Mouse (Mus musculus) limb, embryonic 11.5 days (tissue): Measurements from ENCODE around the gene Camk1d. TPM values are rescaled to one million over a fixed set of nuclear protein-coding genes. Genes with fewer than 3 reads are reported as not detected.
"Not testable (repeated sequence)": the region's sequence is repeated elsewhere in the genome, so short reads cannot be mapped to it uniquely, and the experiment has no call there.

Experiments
- ATAC-seq: fragments of 200-750 bp; cut with Nextera tagmentation; 2 replicates; pipeline ENCODE4 v1.8.0; 2017; ENCODE audit warnings: low read depth; ENCODE audit not compliant: insufficient number of reproducible peaks, low FRiP score, low TSS enrichment
- DNase-seq: peaks from one replicate; pipeline ENCODE4 v3.0.0-alpha.2; 2015; ENCODE audit warnings: low spot score
- H3K27ac ChIP-seq: fragments of 300-500 bp; sonication (generic); replicated peaks from 2 replicates; pipeline ENCODE4 v1.5.1; 2014; ENCODE audit warnings: low read depth, mild to moderate bottlenecking, low read length
- H3K27me3 ChIP-seq: fragments of 300-500 bp; sonication (generic); 2 replicates; pipeline ENCODE4 v1.6.1; 2014; ENCODE audit warnings: mild to moderate bottlenecking, low read length, mixed read lengths; ENCODE audit not compliant: control insufficient read depth, insufficient read depth
- H3K36me3 ChIP-seq: fragments of 300-500 bp; sonication (generic); 2 replicates; pipeline ENCODE4 v1.6.1; 2014; ENCODE audit warnings: mild to moderate bottlenecking, low read length, moderate library complexity, mixed read lengths; ENCODE audit not compliant: control insufficient read depth, insufficient read depth
- H3K4me1 ChIP-seq: fragments of 300-500 bp; sonication (generic); 2 replicates; pipeline ENCODE4 v1.6.1; 2014; ENCODE audit warnings: low read length, mixed read lengths; ENCODE audit not compliant: control insufficient read depth, insufficient read depth
- H3K4me2 ChIP-seq: fragments of 300-500 bp; sonication (generic); 2 replicates; pipeline ENCODE4 v1.6.1; 2014; ENCODE audit warnings: low read depth, mild to moderate bottlenecking, moderate library complexity; ENCODE audit not compliant: severe bottlenecking
- H3K4me3 ChIP-seq: fragments of 300-500 bp; sonication (generic); 2 replicates; pipeline ENCODE4 v1.5.1; 2014; ENCODE audit warnings: low read depth, low read length
- H3K9ac ChIP-seq: fragments of 300-500 bp; sonication (generic); 2 replicates; pipeline ENCODE4 v1.6.1; 2014; ENCODE audit warnings: mild to moderate bottlenecking, low read length
- H3K9me3 ChIP-seq: fragments of 300-500 bp; sonication (generic); 2 replicates; pipeline ENCODE4 v1.6.1; 2016; ENCODE audit warnings: low read length; ENCODE audit not compliant: control insufficient read depth
- whole genome bisulfite sequencing: fragments of 180-500 bp; shearing (Covaris S2); extraction: QIAGEN DNeasy Blood & Tissue Kit; methylation state at CpG from one replicate; pipeline ENCODE4 v1.1.7; 2014; 5-methylcytosine and 5-hydroxymethylcytosine counted together
- polyA plus RNA-seq: library from polyadenylated mRNA; unstranded; fragments of >200 nt; fragmentation: Nextera tagmentation; extraction: Ambion mirVana; gene quantifications from 2 replicates; pipeline ENCODE4 v1.2.1, GENCODE M21; 2014

Camk1d gene
- polyA plus RNA-seq, 1 experiment from 2014 or later: 0.92 TPM

DNA sequence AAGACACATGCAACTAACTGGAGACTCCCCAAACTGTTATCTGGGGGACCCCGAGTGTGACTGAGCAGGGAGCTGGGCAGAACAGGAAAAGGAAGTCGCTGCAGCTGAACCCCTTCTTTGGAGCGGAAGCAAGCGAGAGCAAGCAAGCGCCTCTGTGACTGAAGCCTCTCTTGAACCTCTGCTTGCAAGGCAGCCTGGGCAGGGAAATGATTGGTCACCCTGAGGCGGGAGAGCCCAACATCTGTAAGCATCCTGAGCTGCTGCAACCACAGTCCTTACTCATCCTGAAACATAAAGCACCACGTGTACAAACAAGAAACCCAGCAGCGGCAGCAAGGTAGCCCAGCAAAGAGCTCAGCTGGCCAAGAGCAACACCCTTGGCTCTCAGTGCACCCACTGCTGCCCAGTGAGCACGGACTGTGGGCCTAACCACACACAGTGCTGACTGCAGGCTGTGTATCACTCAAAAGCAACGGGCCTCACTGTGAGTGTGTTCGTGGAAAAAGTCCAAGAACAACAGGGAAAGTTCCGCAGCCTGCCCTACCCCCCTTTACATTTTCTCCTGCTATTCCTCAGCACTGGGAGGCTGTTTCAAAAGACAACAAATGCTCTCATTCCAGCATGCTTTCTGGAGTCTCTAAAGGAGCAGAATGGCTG is 100.5 kb downstream of the Camk1d start:
- no peak overlapping the region for H3K4me2 ChIP-seq
- DNase-seq (no peak), ATAC-seq (no peak)
- no peaks in the 10 kb centered on the region for H3K4me1 ChIP-seq
- H3K36me3 ChIP-seq: no peaks in the 10 kb centered on the region
- 56% methylated on average over 12 of the region's 12 CpGs for WGBS
- no peak overlapping the region for H3K27ac ChIP-seq
- no peak overlapping the region for H3K4me3 ChIP-seq
- H3K27me3 ChIP-seq: no peaks in the 10 kb centered on the region
- no peaks in the 10 kb centered on the region for H3K9me3 ChIP-seq
- H3K9ac ChIP-seq: no peak overlapping the region

DNA sequence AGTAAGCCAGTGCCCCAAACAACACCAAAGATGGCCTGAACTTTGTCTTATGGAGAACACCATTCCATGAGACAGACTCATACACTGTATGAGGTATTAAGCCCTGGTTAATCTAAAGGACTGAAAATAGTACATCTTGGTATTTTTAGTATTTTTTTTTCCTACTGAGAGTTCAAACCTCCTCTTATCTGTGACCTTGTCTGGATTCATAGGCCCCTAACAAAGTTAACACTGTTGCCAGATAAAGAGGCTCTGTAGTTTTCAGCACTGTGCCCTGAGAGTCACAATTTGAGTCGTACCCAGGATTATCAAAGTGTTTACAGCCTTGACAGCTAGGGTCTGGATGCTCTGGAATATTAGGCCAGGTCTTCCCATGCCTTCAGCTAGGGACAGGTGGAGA is 102.7 kb downstream of the Camk1d start:
- H3K9ac ChIP-seq: no peak overlapping the region
- H3K27ac ChIP-seq: no peak overlapping the region
- DNase-seq (no peak), ATAC-seq (no peak)
- H3K4me3 ChIP-seq: no peak overlapping the region
- WGBS: 69% methylated on average over 1 of the region's 1 CpGs
- H3K27me3 ChIP-seq: no peaks in the 10 kb centered on the region
- no peaks in the 10 kb centered on the region for H3K4me1 ChIP-seq
- no peak overlapping the region for H3K4me2 ChIP-seq
- H3K36me3 ChIP-seq: no peaks in the 10 kb centered on the region
- no peaks in the 10 kb centered on the region for H3K9me3 ChIP-seq

DNA sequence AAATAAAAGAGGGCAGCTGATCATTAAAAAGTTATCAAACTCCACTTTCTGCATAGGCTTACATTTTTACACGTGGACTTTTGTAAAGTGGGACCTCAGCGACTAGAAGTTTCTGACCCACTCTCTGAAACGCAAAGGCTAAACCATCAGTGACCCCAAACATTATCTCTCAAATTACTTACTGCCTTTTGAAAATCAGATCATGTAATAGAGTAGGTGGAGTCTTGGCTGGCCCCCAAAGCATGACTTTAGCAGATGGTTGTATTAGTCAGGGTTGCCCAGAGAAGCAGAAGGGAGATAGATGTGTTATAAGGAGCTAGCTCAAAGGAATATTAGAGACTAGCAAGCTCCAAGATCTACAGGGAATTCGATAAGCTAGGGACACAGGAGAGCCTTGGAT is 103.8 kb downstream of the Camk1d start:
- Histone ChIP-seq H3K4me2 (no peak overlapping the region), H3K4me3 (no peak overlapping the region), H3K36me3 (no peaks in the 10 kb centered on the region), H3K4me1 (no peaks in the 10 kb centered on the region), H3K9me3 (no peaks in the 10 kb centered on the region), H3K27ac (no peak overlapping the region), H3K9ac (no peak overlapping the region), H3K27me3 (no peaks in the 10 kb centered on the region)
- ATAC-seq (no peak), DNase-seq (no peak)
- WGBS: 81% methylated on average over 4 of the region's 4 CpGs

DNA sequence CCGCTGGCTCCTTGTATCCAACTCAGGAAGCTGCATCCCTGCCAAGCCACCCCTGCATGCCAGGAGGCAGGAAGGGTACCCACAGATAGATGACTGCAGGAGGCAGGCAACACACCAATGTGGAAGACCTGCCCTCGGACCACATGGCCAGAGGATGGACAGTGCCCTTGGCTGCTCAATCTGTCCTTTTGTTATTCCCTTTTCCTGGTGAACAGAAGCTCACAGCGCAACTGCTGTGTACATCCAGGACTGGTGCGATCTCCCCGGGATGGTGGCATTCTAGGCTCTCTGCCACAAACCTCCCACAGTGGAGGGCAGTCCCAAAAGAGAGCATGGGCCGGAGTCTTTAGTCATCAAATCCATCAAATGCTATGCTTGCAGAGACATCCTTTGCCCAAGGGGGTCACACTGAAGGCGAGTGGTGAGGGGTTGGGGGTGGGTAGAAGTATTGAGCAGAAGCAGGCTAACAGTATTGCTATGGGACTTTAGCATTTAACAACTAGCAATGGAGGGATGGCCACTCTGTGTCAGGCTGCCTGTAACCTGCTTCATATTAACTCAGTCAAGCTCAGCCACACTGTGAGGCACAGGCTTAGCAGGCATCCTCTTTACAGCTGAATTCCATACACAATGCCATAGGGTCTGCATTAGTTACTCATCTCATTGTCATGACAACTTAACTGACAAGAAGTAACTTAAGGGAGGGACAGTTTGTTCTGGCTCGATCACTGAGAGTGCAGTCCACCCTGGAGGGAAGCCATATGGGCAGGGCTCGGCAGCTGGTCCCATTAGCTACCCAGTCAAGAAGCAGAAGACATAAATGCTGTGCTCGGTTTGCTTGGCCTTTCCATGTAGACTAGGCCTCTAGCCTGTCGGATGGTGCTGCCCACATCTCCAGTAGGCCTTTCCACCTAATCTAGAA is 106.1 kb downstream of the Camk1d start:
- no peaks in the 10 kb centered on the region for H3K4me1 ChIP-seq
- H3K4me2 ChIP-seq: no peak overlapping the region
- H3K9me3 ChIP-seq: no peaks in the 10 kb centered on the region
- no peaks in the 10 kb centered on the region for H3K27me3 ChIP-seq
- ATAC-seq (no peak), DNase-seq (no peak)
- H3K9ac ChIP-seq: no peak overlapping the region
- H3K4me3 ChIP-seq: no peak overlapping the region
- H3K36me3 ChIP-seq: no peaks in the 10 kb centered on the region
- 85% methylated on average over 11 of the region's 11 CpGs for WGBS
- no peak overlapping the region for H3K27ac ChIP-seq

DNA sequence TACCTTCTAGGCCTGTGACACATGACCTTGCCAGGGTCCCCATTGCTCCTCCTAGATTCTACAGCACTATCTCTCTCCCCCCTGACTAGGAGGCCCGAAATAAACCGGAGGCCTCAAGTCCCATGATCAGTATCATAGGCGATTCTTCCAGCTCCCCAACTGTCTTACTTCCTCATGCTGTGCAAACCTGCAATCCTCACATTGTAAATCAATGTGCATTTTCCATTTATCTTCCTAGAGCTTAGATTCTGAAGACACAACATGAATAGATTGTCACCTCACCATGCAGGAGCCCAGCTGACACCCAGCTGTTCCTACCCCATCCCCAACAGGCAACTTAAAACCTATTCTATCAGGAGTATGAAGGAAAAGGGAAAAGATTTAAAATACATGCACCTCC is 108.5 kb downstream of the Camk1d start:
- Histone ChIP-seq H3K27ac (no peak overlapping the region), H3K9ac (no peak overlapping the region), H3K27me3 (no peaks in the 10 kb centered on the region), H3K4me1 (0 out of 2 replicates have a peak, but pooled peaks cover 2% of the 10 kb centered on the region), H3K9me3 (no peaks in the 10 kb centered on the region), H3K4me3 (no peak overlapping the region), H3K4me2 (no peak overlapping the region), H3K36me3 (no peaks in the 10 kb centered on the region)
- WGBS: 87% methylated on average over 3 of the region's 3 CpGs
- DNase-seq (no peak), ATAC-seq (no peak)

DNA sequence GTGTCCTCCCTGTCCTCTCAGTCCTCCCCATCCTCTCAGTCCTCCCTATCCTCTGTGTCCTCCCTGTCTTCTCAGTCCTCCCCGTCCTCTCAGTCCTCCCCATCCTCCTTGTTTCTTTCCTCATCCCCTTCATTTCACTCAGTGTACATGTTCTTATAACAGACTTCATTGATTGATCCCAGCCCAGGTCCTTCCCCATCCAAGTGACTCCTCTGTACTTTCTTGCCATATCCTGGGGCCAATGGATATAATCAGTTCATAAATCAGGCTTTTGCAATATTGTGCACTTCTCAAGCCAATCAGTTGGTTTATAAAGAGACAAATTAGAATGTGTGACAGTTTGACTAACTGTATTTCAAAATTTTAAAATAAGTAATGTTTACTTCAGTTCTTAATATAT is 112.3 kb downstream of the Camk1d start:
- no peaks in the 10 kb centered on the region for H3K9me3 ChIP-seq
- no peaks in the 10 kb centered on the region for H3K36me3 ChIP-seq
- H3K4me3 ChIP-seq: no peak overlapping the region
- no peak overlapping the region for H3K4me2 ChIP-seq
- no peaks in the 10 kb centered on the region for H3K27me3 ChIP-seq
- H3K9ac ChIP-seq: no peak overlapping the region
- H3K27ac ChIP-seq: no peak overlapping the region
- DNase-seq (no peak), ATAC-seq (no peak)
- 0 out of 2 replicates have a peak, but pooled peaks cover 2% of the 10 kb centered on the region for H3K4me1 ChIP-seq
- WGBS: 64% methylated on average over 1 of the region's 1 CpGs

DNA sequence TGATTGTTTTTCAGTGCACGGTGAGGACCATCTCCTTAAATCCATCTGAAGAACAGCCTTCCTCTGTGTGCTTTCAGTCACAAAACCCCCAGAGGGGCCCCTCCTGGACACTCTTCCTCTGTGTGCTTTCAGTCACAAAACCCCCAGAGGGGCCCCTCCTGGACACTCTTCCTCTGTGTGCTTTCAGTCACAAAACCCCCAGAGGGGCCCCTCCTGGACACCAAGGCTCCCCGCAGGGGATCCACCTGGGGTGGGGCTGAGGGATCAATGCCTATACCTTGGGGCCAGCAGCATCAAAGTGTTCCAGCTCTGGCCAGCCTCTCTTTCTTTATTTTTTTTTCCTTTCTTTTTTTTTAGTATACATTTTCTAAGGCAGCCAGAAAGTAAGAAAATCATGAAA is 113.1 kb downstream of the Camk1d start:
- H3K27me3 ChIP-seq, DNase-seq, H3K4me2 ChIP-seq, H3K27ac ChIP-seq, H3K4me1 ChIP-seq, H3K4me3 ChIP-seq, H3K9ac ChIP-seq, H3K9me3 ChIP-seq, H3K36me3 ChIP-seq, ATAC-seq: not testable (repeated sequence)
- 18% methylated on average over 2 of the region's 2 CpGs for WGBS

DNA sequence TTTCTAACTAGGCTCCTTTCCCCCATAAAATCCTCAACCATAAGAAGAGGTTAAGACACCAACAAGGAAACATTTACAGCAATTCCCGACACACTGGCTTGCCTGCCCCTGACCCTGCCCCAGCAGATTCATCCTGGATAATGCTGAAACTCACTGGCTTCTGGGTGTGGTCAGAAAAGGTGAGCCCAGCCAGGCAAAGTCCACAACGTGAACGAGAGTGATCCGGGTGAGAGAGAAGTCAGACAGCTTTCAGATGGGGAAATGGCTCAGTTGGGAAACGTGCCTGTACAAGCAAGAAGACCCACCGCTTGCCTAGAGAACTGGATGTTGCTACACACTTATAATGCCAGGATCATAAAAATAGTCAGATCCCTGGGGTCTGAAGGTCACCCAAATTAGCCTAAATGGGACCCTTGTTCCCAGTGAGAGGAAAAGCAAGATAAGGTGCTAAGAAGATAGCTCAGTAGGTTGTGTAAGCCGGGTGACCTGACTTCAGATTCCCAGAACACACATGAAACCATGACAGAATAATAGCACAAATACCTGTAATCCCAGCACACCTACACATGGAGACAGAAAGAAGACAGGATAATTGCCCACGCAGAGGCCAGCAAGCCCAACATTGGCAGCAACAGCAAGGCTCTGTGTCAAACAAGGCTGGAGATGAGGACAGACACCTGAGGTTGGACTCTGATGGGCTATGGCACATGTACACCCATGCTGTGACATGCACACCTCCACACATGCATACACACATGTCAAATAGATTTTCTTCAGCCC is 113.9 kb downstream of the Camk1d start:
- no peak for DNase-seq
- no peak overlapping the region for H3K27ac ChIP-seq
- WGBS: 77% methylated on average over 8 of the region's 8 CpGs

More for the DNA sequence above, 113.9 kb downstream of the Camk1d start:
- Histone ChIP-seq H3K36me3 (no peaks in the 10 kb centered on the region), H3K27me3 (no peaks in the 10 kb centered on the region), H3K4me2 (no peak overlapping the region), H3K4me1 (0 out of 2 replicates have a peak, but pooled peaks cover 2% of the 10 kb centered on the region), H3K9ac (no peak overlapping the region), H3K9me3 (no peaks in the 10 kb centered on the region), H3K4me3 (no peak overlapping the region)
- ATAC-seq: no peak
